Mouse (Mus musculus) Patski (cell line): ENCODE data around the gene C2cd4a. TPM values are rescaled to one million over a fixed set of nuclear protein-coding genes. Genes with fewer than 3 reads are reported as not detected.

Experiments used
- ATAC-seq: fragments of 100-300 bp; one replicate; pipeline ENCODE4 v1.8.0; 2021
- CTCF ChIA-PET: fragments of 350-600 bp; sonication (Branson Sonifier 250); formaldehyde crosslinking; loops from one replicate; lab custom pipeline; 2022; ENCODE audit warnings: inconsistent platforms; lab: Charles Lee
- POLR2A ChIA-PET: fragments of 350-600 bp; sonication (Branson Sonifier 250); formaldehyde crosslinking; loops from one replicate; lab custom pipeline; 2022; ENCODE audit warnings: antibody characterized with exemption, inconsistent platforms; lab: Charles Lee
- DNase-seq: peaks from one replicate; pipeline ENCODE4 v3.0.0-alpha.2; 2011; ENCODE audit warnings: low read depth, low spot score
- H3K27me3 ChIP-seq: fragments of 371-371 bp; one replicate; pipeline ENCODE4 v1.5.1; 2021
- CTCF ChIP-seq: fragments of 100-300 bp; IDR thresholded peaks from one replicate; pipeline ENCODE4 v1.5.1; 2021
- in situ Hi-C: fragments of 300-500 bp; cut with MboI; formaldehyde crosslinking; loops from 3 replicates; pipeline ENCODE4 v1.11.1; 2018; ENCODE audit warnings: low pct_unique_long_range_greater_than_20kb, mixed read lengths
- polyA plus RNA-seq: library from polyadenylated mRNA; unstranded; gene quantifications from one replicate; pipeline ENCODE4 v1.2.3, GENCODE M21; 2021

C2cd4a gene
- polyA plus RNA-seq, 1 experiment from 2014 or later = 0.35 TPM

DNA sequence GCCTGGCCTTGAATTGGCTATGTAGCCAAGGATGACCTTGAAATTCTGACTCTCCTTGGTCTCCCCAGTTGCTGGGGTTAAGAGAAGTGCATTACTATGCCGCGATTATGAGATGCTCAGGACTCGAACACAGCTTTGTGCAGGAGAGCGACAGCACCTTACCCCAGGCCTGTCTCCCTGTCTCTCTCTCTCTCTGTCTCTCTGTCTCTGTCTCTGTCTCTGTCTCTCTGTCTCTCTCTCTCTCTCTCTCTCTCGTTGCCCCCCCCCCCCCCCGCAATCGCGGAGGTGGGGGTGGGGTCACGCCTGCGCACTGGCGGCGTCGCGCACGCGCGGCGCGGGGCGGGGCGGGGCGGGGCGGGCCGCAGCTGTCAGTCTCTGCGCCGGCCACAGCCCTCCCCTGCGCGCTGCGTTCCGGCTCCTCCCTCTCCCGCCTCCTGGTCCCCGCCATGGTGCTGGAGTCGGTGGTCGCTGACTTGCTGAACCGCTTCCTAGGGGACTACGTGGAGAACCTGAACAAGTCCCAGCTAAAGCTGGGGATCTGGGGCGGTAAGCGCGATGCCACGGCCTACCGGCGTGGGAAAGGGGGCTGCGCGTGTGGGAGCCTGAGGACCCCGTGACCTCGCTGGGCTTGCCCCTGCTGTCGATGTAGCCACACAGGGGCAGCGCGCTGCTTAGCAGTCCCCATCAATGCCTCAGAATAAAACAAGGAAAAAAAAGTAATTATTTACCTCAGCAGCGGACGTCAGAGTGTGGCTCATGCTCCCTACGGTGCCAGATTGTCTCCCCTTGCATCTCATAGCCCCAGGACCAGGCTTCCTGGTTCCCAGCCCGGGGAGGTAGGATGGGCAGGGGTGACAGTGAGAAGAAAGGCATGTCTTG is 8.1 kb upstream of the C2cd4a start, which contains the start of gene Vps13c:
TSS of gene Vps13c (plus strand) at position 416 of the 879 bp plus-strand sequence.
- CTCF ChIA-PET = interaction anchor here (2.0 kb wide), 1 partner anchor 12 kb away, joined by 6 read pairs; no protein-coding TSS in a partner anchor
- H3K27me3 ChIP-seq = no peaks in the 10 kb centered on the region
- no peak for DNase-seq
- in situ Hi-C loops = no loop called here
- no peak for TF ChIP-seq CTCF
- ATAC-seq = peak; percentile 85
- POLR2A ChIA-PET = interaction anchor here (0.6 kb wide), 1 partner anchor 46 kb away, joined by 3 read pairs; no protein-coding TSS in a partner anchor

DNA sequence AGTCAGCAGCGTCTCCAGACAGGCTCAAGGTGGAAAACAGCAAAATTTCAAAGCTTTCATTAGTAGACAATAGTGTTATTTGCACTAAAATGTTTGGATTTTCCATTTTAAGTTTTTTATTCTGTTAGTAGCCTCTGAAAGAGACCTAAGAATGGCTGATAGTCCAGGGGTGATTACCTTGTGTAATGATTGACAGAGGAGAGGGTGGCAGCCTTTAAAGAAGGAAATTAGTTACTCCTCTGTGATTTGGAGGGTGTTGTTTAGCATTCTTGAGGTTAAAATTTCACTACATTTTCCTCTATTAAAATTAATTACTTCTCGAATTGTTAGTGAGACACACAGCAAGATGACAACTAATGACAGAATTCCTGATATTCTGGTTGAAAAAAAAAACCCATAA is 5.2 kb upstream of the C2cd4a start:
- no peak for DNase-seq
- ATAC-seq = no peak
- in situ Hi-C loops = no loop called here
- no peak for TF ChIP-seq CTCF
- POLR2A ChIA-PET = no interaction called here
- CTCF ChIA-PET = interaction anchor here (1.4 to 1.9 kb wide), 2 partner anchors 10 to 49 kb away, joined by 3 to 8 read pairs; no protein-coding TSS in a partner anchor
- H3K27me3 ChIP-seq = no peaks in the 10 kb centered on the region

DNA sequence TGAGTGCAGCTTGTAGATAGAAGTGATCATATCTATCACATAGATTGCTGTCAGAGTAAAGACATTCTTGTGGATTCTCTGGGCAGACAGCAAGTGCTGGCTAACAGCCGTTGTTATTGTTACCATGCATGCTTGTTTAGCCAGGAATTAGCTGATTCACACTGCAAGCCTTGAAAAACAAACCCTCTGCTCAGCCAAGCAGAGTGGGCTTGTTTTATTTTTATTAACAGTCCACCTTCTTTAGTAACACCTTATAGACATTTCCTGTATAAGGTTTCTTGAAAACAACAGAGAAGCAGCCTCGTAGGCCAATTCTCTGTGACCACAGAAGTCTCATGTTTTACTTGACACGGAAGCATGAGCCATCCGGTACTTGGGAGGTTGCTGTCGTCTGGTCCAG is 2.4 kb upstream of the C2cd4a start:
- CTCF ChIA-PET = interaction anchor here (0.8 to 2.1 kb wide), 3 partner anchors 41 to 56 kb away, joined by 3 to 5 read pairs (median 3); no protein-coding TSS in a partner anchor
- no peaks in the 10 kb centered on the region for H3K27me3 ChIP-seq
- ATAC-seq (peak; percentile 82), DNase-seq (peak; percentile 80)
- TF ChIP-seq CTCF = no peak
- POLR2A ChIA-PET = interaction anchor here (0.6 to 1.2 kb wide), 3 partner anchors 29 to 60 kb away, joined by 3 read pairs; no protein-coding TSS in a partner anchor
- in situ Hi-C loops = loop anchor here (5.0 kb wide), 1 partner anchor 43 kb away; no protein-coding TSS in a partner anchor

DNA sequence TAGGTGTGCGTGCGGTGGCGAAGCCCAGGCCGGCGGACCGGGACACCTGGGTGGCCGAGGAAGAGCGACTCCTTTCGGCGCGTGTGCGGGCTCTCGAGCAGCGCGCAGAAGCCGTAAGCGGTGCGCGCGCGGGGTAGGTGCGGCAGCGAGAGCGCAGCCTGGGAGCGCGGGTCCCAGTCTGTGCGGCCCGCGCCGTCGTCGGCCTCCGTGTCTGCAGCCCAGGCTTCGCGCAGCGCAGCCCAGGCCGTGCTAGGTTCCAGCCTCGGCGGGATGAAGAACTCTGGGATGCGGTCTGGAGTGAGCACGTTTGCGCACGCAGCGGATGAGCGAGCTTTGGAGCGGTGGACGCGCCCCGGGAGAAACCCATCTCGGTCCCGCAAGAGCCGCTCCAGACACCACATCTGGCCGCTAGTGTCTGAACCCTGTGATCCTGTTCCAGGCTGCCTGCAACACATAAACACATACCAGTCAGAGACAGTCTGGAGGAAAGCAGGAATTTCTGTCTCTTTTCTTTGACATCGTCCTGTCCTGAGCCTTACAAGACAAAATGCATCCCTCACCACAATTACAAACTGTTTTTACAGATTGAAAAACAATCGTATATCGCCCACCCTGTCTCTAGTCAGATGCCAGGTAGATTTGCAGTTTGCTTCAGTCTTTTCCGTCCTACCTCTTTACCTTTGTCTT is 628 bp downstream of the C2cd4a start:
- in situ Hi-C loops = loop anchor here (5.0 kb wide), 1 partner anchor 46 kb away; no protein-coding TSS in a partner anchor
- POLR2A ChIA-PET = no interaction called here

DNA sequence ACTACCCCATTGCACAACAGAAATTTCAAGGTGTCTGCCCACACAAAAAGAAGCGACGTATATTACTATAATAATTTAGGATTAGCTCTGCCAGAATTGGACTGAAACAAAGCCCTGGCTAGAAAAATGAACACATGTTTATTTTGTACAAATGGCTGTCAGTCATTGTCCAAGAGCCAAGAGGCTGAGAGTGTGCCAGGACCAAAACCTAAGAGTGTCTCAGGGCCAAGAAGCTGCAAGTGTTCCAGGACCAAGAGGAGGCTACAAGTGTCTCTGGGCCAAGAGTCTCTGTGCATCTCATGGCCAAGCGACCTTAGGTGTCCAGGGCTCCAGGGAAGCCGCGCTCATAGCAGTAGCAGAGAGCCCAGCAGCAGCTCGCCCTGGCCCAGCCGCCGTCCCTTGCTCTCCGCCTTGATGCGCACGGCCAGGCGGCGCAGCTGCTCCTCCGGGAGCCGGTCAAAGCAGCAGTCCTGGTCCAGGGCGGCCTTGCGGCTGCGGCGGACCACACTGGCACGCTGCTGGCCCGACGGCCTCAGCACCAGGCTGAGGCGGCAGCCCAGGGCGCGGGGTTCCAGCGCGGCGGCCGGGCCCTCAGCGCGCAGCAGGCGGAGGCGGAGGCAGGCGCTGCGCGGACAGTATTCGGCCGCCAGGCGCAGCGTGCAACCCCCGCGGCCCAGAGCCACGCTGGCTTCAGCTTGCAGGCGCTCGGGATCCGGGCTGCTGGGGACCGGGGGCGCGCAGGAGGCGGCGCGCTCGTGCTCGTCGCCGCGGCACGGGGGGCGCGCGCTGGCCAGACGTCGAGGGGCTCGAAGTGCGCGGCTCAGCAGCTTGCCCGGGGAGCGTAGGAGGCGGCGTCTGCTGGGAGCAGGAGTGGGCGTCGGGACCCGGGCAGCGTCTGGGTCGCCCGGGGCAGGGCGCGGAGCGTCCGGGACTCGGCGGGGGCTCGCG is 1.4 kb downstream of the C2cd4a start:
- POLR2A ChIA-PET = no interaction called here
- no peaks in the 10 kb centered on the region for H3K27me3 ChIP-seq
- in situ Hi-C loops = loop anchor here (5.0 kb wide), 1 partner anchor 47 kb away; no protein-coding TSS in a partner anchor
- CTCF ChIA-PET = interaction anchor here (0.7 to 1.5 kb wide), 5 partner anchors 29 to 105 kb away, joined by 3 to 4 read pairs (median 3); no protein-coding TSS in a partner anchor
- DNase-seq (no peak), ATAC-seq (peak; percentile 38)
- TF ChIP-seq CTCF = no peak

More for the DNA sequence above, 628 bp downstream of the C2cd4a start:
- peak; percentile 37 for TF ChIP-seq CTCF
- no peak for ATAC-seq
- no peak for DNase-seq
- CTCF ChIA-PET = no interaction called here
- no peaks in the 10 kb centered on the region for H3K27me3 ChIP-seq

DNA sequence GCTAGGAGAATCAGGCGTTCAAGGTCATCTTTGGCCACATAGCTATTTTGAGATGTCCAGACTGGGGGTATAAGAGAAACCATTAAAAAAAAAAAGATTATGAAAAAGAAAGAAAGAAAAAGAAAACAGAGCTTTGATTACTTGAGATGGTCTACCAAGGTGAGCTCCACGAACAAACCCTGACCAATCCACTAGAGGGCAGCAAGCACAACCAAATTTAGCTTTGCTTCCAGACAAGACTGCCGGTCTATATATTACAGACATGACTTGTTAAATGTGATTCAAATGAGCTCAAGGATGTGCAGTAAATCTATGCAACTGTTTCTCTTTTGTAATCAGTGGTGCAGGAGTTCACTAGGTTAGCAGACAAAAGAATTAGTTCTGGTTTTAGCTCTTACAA is 3.9 kb downstream of the C2cd4a start:
- in situ Hi-C loops = no loop called here
- H3K27me3 ChIP-seq = peaks cover 6% of the 10 kb centered on the region
- DNase-seq = no peak
- ChIA-PET POLR2A (no interaction called here), CTCF (interaction anchor here (0.7 to 2.5 kb wide), 29 partner anchors 8 to 159 kb away, joined by 3 to 12 read pairs (median 4); partner anchors contain the start of gene Vps13c)
- peak; percentile 72 for TF ChIP-seq CTCF
- ATAC-seq = no peak

DNA sequence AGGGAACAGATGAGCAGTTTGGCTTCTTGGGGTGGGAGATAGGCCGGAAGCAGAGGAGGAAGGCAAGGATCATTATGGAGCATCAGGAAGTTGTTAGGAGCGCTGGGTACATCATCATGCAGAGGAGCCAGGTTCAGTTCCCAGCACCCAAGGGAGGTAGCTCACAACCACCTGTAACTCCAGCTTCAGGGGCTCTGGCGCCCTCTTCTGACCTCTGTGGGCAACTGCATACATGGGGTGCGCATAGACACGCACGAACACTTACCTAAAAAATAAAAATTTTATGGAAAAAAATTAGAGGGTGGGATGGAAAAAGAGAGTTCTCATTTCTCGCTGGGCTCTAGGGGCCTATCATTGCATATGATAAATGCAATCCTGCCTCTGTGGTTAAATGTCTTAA is 6.6 kb downstream of the C2cd4a start:
- ATAC-seq (no peak), DNase-seq (no peak)
- peaks cover 9% of the 10 kb centered on the region for H3K27me3 ChIP-seq
- POLR2A ChIA-PET = no interaction called here
- peak; percentile 31 for TF ChIP-seq CTCF
- CTCF ChIA-PET = no interaction called here
- in situ Hi-C loops = no loop called here

DNA sequence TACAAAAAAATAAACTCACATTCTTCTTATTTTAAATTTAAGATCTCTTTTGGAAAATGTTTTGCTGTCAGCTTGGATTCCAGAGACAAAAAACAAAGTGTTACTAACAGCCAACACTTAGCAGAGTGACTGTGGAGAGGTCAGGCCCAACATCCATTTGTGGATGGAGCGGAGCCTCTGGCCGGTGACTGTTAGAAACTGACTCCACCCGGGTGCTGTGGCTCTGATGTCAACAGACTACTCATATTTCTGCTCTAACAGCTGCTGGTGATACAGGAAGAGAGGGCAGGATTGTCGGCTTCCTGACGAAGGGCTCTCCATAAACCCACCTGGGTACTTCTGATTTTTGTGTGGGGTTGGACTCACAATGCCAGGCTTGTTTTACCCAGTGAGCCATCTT is 9.0 kb downstream of the C2cd4a start:
- TF ChIP-seq CTCF = no peak
- DNase-seq (no peak), ATAC-seq (no peak)
- CTCF ChIA-PET = no interaction called here
- POLR2A ChIA-PET = no interaction called here
- in situ Hi-C loops = loop anchor here (5.0 kb wide), 1 partner anchor 149 kb away; no protein-coding TSS in a partner anchor
- H3K27me3 ChIP-seq = peaks cover 20% of the 10 kb centered on the region

DNA sequence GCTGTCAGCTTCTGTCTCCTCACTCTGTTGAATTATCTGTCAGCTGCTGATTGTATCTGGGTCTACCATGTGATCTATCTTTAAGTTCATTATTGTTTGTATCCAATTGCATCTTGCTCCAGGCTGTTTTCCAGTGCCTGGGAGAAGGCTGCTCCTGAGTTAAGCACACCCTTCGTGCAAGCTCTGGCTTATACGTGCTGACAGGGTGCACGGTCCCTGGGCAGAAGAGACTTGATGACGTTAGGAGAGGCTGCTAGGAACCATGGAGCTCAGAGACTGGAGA is 13.5 kb downstream of the C2cd4a start:
- TF ChIP-seq CTCF = no peak
- in situ Hi-C loops = no loop called here
- ATAC-seq = no peak
- ChIA-PET CTCF (no interaction called here), POLR2A (interaction anchor here (0.6 kb wide), 1 partner anchor 150 kb away, joined by 5 read pairs; no protein-coding TSS in a partner anchor)
- peaks cover 14% of the 10 kb centered on the region for H3K27me3 ChIP-seq
- DNase-seq = no peak
